Mouse (Mus musculus): ENCODE results near the gene Ttc19.

DNA sequence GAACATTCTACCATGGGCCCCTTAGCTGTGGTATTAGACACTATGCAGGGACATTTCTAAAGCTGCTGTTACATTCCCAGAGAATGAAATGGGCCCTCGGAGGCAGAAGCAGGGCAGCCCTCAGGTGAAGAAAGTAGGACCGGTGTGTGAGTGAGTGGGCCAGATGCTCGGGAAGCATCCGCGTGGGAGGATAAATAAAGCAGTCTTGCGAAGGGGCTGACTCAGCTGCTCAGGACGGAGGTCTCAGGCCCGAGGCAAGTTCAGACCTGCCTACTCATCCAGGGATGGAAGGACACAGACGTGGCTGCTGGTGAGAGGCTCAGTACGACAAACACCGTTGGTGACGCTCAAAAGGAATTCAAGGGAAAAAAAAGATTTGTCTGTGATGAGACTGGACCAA lies 12.2 kb upstream of the Ttc19 start:
- no peak for TF ChIP-seq CTCF (IDR thresholded peaks at IDR 0.05; ENCODE audit: insufficient read depth, low read length)
- TF ChIP-seq POLR2A (IDR thresholded peaks at IDR 0.05; ENCODE audit: borderline replicate concordance, extremely low read depth, low read depth, low read length) = no peak
